ENCODE assay signal across 23 mouse cellular contexts in genomic region chr6:39372042-39372441, GRCm38 (mm10). TPM values are rescaled to one million over a fixed set of nuclear protein-coding genes. Genes with fewer than 3 reads are reported as not detected.
DNase-seq lines count a peak whose midpoint lies in the region; ATAC-seq and TF ChIP-seq lines count a peak whose summit lies in the region.
"Had no signal": no experiment of that assay in that cellular context is flagged by ENCODE, and none has a peak within 500 bp of the region (broad histone marks: within the 10 kb centered on the region; RNA-seq: fewer than 3 reads in every experiment).

No protein-coding gene starts in this region.

- TF ChIP-seq POLR2A in bone marrow macrophage, adult 2 months (IDR thresholded peaks at IDR 0.05; ENCODE audit: borderline replicate concordance, low read depth, low read length) = no peak

- ATAC-seq in heart, embryonic 16.5 days (replicated peaks; ENCODE audit: extremely low read depth, insufficient read depth, low FRiP score) = no peak
- 0 out of 2 replicates have a peak, but pooled peaks have one; percentile 11 for ATAC-seq in megakaryocyte, adult 5-6 weeks (ENCODE audit: poor library complexity, severe bottlenecking)
- ATAC-seq: activated CD4-positive, CD25-positive, alpha-beta regulatory T cell, adult 4 months; forebrain, embryonic 13.5 days; forebrain, embryonic 16.5 days; hindbrain, postnatal 0 days; inflammation-experienced regulatory T-cells, adult 6 months had no signal

- H3K4me1 ChIP-seq in heart, embryonic 16.5 days (ENCODE audit: control insufficient read depth, insufficient read depth, low read length) = peaks cover 12% of the 10 kb centered on the region; the same call in 1 of the 2 replicates
- H3K4me1 ChIP-seq in heart, embryonic 10.5 days = peaks cover 9% of the 10 kb centered on the region
- H3K4me1 ChIP-seq in bone marrow macrophage, adult 2 months (ENCODE audit: control insufficient read depth, insufficient read depth, low read length) = peaks cover 36% of the 10 kb centered on the region

- intact Hi-C loops in heart, postnatal 25 days (cut with DNase I) = no loop called here

- no peak overlapping the region for H3K4me2 ChIP-seq in heart, embryonic 16.5 days (ENCODE audit: low read depth, low read length)
- H3K4me2 ChIP-seq: forebrain, embryonic 13.5 days; heart, embryonic 11.5 days; hindbrain, embryonic 14.5 days had no signal

- no peaks in the 10 kb centered on the region for H3K9me3 ChIP-seq in heart, embryonic 16.5 days (replicated peaks; ENCODE audit: control insufficient read depth, low read length)
- no peaks in the 10 kb centered on the region for H3K9me3 ChIP-seq in heart, embryonic 10.5 days
- H3K9me3 ChIP-seq: forebrain, embryonic 10.5 days; forebrain, embryonic 13.5 days had no signal

- DNase-seq in heart, adult 11 months = peak; percentile 92
- no peak for DNase-seq in heart, postnatal 25 days (ENCODE audit: low spot score)
- no peak for DNase-seq in heart, embryonic 10.5 days (ENCODE audit: low spot score)
- no peak for DNase-seq in layer of hippocampus, adult 8-10 months (ENCODE audit: low spot score in 2 of 2)
- no peak for DNase-seq in left cerebral cortex, adult 8-10 months (ENCODE audit: low spot score in 2 of 2)
- DNase-seq: adrenal gland, postnatal 25 days; cerebellum, adult 18-20 months; cerebellum, adult 9-10 months; cerebellum, postnatal 14 days had no signal

- H3K27ac ChIP-seq in heart, embryonic 16.5 days (ENCODE audit: low read length) = peak overlapping the region; percentile 27; the same call in 1 of the 2 replicates
- H3K27ac ChIP-seq in heart, embryonic 10.5 days = no peak overlapping the region
- H3K27ac ChIP-seq in bone marrow macrophage, adult 2 months (ENCODE audit: insufficient read depth, low read depth, low read length) = peak overlapping the region; percentile 80
- H3K27ac ChIP-seq: forebrain, embryonic 10.5 days; forebrain, embryonic 13.5 days; hindbrain, embryonic 14.5 days; hindbrain, postnatal 0 days had no signal

- H3K27me3 ChIP-seq in heart, embryonic 16.5 days (ENCODE audit: control insufficient read depth, insufficient read depth, low read length) = no peaks in the 10 kb centered on the region
- no peaks in the 10 kb centered on the region for H3K27me3 ChIP-seq in heart, embryonic 10.5 days (ENCODE audit: insufficient read depth, poor library complexity, severe bottlenecking)
- H3K27me3 ChIP-seq: forebrain, embryonic 13.5 days had no signal

- no peak for TF ChIP-seq CTCF in bone marrow macrophage, adult 2 months (IDR thresholded peaks at IDR 0.05; ENCODE audit: low read depth, low read length)

- no peak overlapping the region for H3K9ac ChIP-seq in heart, embryonic 16.5 days (ENCODE audit: low read length)
- H3K9ac ChIP-seq: forebrain, embryonic 13.5 days; hindbrain, embryonic 14.5 days had no signal

- no peak overlapping the region for H3K4me3 ChIP-seq in heart, embryonic 16.5 days (ENCODE audit: low read length)
- no peak overlapping the region for H3K4me3 ChIP-seq in heart, embryonic 10.5 days
- H3K4me3 ChIP-seq in bone marrow macrophage, adult 2 months (ENCODE audit: insufficient read depth, low read length) = peak overlapping the region; percentile 10; the same call in 1 of the 2 replicates
- H3K4me3 ChIP-seq: forebrain, embryonic 10.5 days; forebrain, embryonic 13.5 days; heart, adult 2 months had no signal

- peaks cover 5% of the 10 kb centered on the region; the same call in 1 of the 2 replicates for H3K36me3 ChIP-seq in heart, embryonic 16.5 days (ENCODE audit: control insufficient read depth, insufficient read depth)
- peaks cover 24% of the 10 kb centered on the region for H3K36me3 ChIP-seq in heart, embryonic 10.5 days

RNA-seq across cellular contexts. Expression of gene Slc37a3, which starts 5.4 kb away (rescaled TPM):
- total RNA-seq in heart, postnatal 25 days (2021) = 10 to 100 TPM; 16.4 to 20.5 TPM
- polyA plus RNA-seq in heart, embryonic 16.5 days (2015; fragmentation: Nextera tagmentation; extraction: Ambion mirVana) = 28.4 and 30.9 TPM in 2 replicates
- polyA plus RNA-seq in heart, embryonic 10.5 days (2016; fragmentation: Nextera tagmentation; extraction: Ambion mirVana) = 39.9 and 41.7 TPM in 2 replicates
- 20.0 and 24.9 TPM in 2 replicates for polyA plus RNA-seq in bone marrow macrophage, adult 2 months (2012; ENCODE audit: insufficient read depth, insufficient read length, missing spikeins)
- 3.7 and 5.5 TPM in 2 replicates for total RNA-seq in megakaryocyte, adult 5-6 weeks (2015)
- total RNA-seq in megakaryocyte, adult 5-6 weeks (2017) = 6.0 and 27.4 TPM in 2 replicates
- 10 to 100 TPM; 54.8 to 74.2 (median 64.4) TPM for total RNA-seq in layer of hippocampus, adult 8-10 months (2022)
- total RNA-seq in left cerebral cortex, adult 8-10 months (2022) = 10 to 100 TPM; 56.9 to 64.9 (median 58.8) TPM

RNA-seq across cellular contexts. Expression of gene Rab19, which starts 8.9 kb away (rescaled TPM):
- total RNA-seq in heart, postnatal 25 days (2021) = under 1 TPM in 1 of 2 experiments, not detected in 1; 0.34 TPM
- 1.1 and 1.9 TPM in 2 replicates for polyA plus RNA-seq in heart, embryonic 16.5 days (2015; fragmentation: Nextera tagmentation; extraction: Ambion mirVana)
- 0.53 and 0.54 TPM in 2 replicates for polyA plus RNA-seq in heart, embryonic 10.5 days (2016; fragmentation: Nextera tagmentation; extraction: Ambion mirVana)
- polyA plus RNA-seq in bone marrow macrophage, adult 2 months (2012; ENCODE audit: insufficient read depth, insufficient read length, missing spikeins) = 6.0 and 6.5 TPM in 2 replicates
- 4.2 and 4.6 TPM in 2 replicates for total RNA-seq in megakaryocyte, adult 5-6 weeks (2015)
- total RNA-seq in megakaryocyte, adult 5-6 weeks (2017) = 7.0 and 7.6 TPM in 2 replicates
- not detected for total RNA-seq in layer of hippocampus, adult 8-10 months (2022)
- total RNA-seq in left cerebral cortex, adult 8-10 months (2022) = under 1 TPM in 3 of 4 experiments, not detected in 1; 0.24 to 0.34 (median 0.33) TPM
- total RNA-seq: gastrocnemius, adult 18-20 months; gastrocnemius, postnatal 36 days had no signal

RNA-seq across cellular contexts. Expression of gene Mkrn1, which starts 48.2 kb away (rescaled TPM):
- total RNA-seq in heart, postnatal 25 days (2021) = 100 to 1,000 TPM in 1 of 2 experiments, 10 to 100 TPM in 1; 67.0 to 107 TPM
- 95.2 and 100 TPM in 2 replicates for polyA plus RNA-seq in heart, embryonic 16.5 days (2015; fragmentation: Nextera tagmentation; extraction: Ambion mirVana)
- polyA plus RNA-seq in heart, embryonic 10.5 days (2016; fragmentation: Nextera tagmentation; extraction: Ambion mirVana) = 33.0 and 34.2 TPM in 2 replicates
- 101 and 107 TPM in 2 replicates for polyA plus RNA-seq in bone marrow macrophage, adult 2 months (2012; ENCODE audit: insufficient read depth, insufficient read length, missing spikeins)
- total RNA-seq in megakaryocyte, adult 5-6 weeks (2015) = 108 and 111 TPM in 2 replicates
- total RNA-seq in megakaryocyte, adult 5-6 weeks (2017) = 75.5 and 82.8 TPM in 2 replicates
- total RNA-seq in layer of hippocampus, adult 8-10 months (2022) = 100 to 1,000 TPM; 106 to 118 (median 114) TPM
- 100 to 1,000 TPM; 124 to 132 (median 125) TPM for total RNA-seq in left cerebral cortex, adult 8-10 months (2022)
